Mouse (Mus musculus) CH12.LX (cell line): ENCODE measurements at regions not wholly inside any gene's neighbourhood (a gene's known extent, or its start where the extent isn't known, plus 50 kb on each side); places are given as distances from the start of the nearest gene placed in this dataset.

Source experiments
- CHD2 ChIP-seq: IDR thresholded peaks from 2 replicates; pipeline ENCODE4 v1.6.1; 2011; ENCODE audit warnings: low read length, improper control_type of control experiment
- POLR2A ChIP-seq: IDR thresholded peaks from 2 replicates; pipeline ENCODE4 v1.6.1; 2011; ENCODE audit warnings: low read depth, mild to moderate bottlenecking, improper control_type of control experiment, low read length

GRCm38 (mm10) chr1:126931093-126931492 lies 100.5 kb upstream of the Nckap5 start:
- TF ChIP-seq CHD2 (no peak), POLR2A (no peak)
